Mouse (Mus musculus): ENCODE results near the gene Clip4. TPM values are rescaled to one million over a fixed set of nuclear protein-coding genes. Genes with fewer than 3 reads are reported as not detected.

The Clip4 gene
- polyA plus RNA-seq, 1 experiment = 25.9 TPM

DNA sequence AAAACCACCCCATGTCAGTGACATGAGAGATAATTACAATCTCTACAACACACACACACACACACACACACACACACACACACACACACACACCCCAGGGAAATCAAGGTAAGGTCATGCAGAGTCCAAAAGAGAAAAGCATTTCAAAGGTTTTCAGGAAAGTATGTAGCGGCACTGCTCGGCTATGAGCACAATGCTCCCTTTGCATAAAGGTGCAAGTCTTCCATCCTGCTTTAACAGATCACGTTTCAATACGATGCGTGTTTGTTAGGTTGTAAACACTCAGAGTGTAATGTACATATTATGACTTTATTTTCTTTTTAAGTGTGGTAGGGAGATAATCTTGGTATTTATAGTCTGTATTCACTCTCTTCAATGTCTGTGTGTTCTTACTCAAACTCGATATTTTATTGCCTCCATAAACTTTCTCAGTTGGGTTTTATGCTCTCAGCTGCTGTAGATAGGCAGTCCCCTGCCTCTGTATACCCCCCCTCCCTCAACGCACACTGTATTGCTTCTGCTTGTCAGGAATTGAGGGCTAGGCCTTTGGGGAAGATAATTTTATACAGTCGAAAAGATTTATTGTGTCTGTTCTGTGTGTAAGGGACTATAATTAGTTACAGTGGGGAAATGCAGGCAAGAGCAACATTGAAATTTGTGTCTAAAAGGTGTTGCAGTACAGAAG, 55.5 kb downstream of the Clip4 start:
- Histone ChIP-seq H3K4me3 (replicated peaks; ENCODE audit: extremely low read depth, low read depth, low read length) (no peak overlapping the region), H3K4me1 (ENCODE audit: control insufficient read depth, insufficient read depth, low read length) (no peaks in the 10 kb centered on the region)
- no peak for DNase-seq
- 81% methylated on average over 8 of the region's 8 CpGs for WGBS
- no peak for TF ChIP-seq CTCF (IDR thresholded peaks at IDR 0.05; ENCODE audit: insufficient read depth, low read length)
- no peak for TF ChIP-seq POLR2A (IDR thresholded peaks at IDR 0.05; ENCODE audit: borderline replicate concordance, extremely low read depth, low read depth, low read length)

DNA sequence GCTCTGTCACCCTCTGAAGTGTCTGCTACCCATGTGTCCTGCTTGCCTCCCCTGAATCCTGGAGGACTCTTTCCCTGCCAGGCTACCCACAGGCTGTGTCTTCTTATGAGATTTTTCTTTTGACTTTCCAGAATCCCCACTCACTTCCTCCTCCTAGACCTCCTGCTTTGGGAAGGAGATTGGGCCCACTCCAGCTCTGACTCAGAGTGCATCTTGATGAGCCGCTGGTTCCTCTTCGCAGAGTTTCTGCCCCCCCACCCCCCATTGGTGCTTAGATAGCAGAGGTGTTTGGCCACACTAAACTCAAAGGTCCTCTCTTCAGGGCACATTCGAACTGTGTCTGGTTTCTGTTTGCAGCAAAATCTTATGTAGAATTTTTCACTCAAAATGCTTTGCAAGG, 58.3 kb downstream of the Clip4 start:
- WGBS = 45% methylated on average over 3 of the region's 3 CpGs
- TF ChIP-seq POLR2A (IDR thresholded peaks at IDR 0.05; ENCODE audit: borderline replicate concordance, extremely low read depth, low read depth, low read length) (no peak), CTCF (IDR thresholded peaks at IDR 0.05; ENCODE audit: insufficient read depth, low read length) (no peak)
- no peak overlapping the region for H3K4me3 ChIP-seq (replicated peaks; ENCODE audit: extremely low read depth, low read depth, low read length)
- no peak for DNase-seq
- no peaks in the 10 kb centered on the region for H3K4me1 ChIP-seq (ENCODE audit: control insufficient read depth, insufficient read depth, low read length)

DNA sequence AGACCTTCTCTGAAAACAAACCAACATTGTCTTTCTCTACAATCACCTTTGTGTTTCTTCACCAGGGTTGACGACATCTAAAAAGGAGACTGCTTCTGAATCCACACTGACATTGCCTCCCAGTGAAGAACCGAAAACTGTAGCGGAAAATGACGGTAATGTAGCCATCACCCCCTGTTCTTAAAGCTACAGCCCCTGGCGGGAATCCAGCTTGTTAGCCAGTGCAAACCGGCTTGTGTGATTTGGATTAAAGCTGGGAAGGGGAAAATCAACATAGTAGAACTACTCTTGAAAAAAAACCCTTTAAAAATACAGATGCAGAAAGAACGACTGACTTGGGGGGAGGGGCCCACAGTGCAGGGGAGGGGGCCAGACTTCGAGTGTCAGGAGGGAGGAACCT, 59.4 kb downstream of the Clip4 start:
- Histone ChIP-seq H3K4me3 (replicated peaks; ENCODE audit: extremely low read depth, low read depth, low read length) (no peak overlapping the region), H3K4me1 (ENCODE audit: control insufficient read depth, insufficient read depth, low read length) (no peaks in the 10 kb centered on the region)
- 60% methylated on average over 8 of the region's 8 CpGs for WGBS
- DNase-seq = no peak
- no peak for TF ChIP-seq POLR2A (IDR thresholded peaks at IDR 0.05; ENCODE audit: borderline replicate concordance, extremely low read depth, low read depth, low read length)
- no peak for TF ChIP-seq CTCF (IDR thresholded peaks at IDR 0.05; ENCODE audit: insufficient read depth, low read length)

DNA sequence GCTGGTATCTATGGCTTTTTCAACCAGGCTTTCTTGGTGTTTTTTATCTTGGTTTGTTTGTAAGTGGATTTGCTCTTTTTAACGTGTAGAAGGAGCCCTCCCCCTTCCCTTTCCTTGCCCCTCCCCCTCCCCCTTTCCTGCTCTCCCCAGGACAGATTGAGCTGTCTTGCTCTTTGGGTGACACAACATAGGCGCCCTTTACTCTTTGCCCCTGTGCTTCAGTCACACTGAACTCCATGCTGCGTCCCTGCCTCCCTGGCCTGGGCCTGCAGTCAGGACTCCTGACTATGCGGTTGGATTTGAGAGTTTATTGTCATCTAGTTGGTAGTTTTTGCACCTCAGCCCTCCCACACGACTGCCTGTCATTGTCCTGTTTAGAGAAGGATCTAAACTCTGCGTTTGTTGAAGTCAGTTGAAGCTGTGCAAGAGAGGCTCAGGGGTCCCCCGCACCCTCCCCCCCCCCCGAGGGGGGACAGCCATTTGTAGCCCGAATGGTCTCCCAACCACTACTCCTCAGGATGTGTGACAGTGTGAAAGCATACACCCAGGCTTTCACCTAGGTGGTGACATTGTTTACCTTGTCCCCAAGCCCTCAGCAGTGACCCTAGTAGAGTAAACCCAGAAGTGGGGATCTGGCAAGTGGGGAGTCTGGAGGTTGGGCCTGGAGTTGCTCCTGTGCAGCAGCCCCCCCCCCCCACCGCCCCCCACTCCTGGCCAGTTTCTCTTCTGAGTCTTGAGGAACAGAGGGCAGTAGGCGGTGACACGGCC, 60.6 kb downstream of the Clip4 start:
- Histone ChIP-seq H3K4me1 (ENCODE audit: control insufficient read depth, insufficient read depth, low read length) (no peaks in the 10 kb centered on the region), H3K4me3 (replicated peaks; ENCODE audit: extremely low read depth, low read depth, low read length) (no peak overlapping the region)
- no peak for DNase-seq
- 50% methylated on average over 12 of the region's 12 CpGs for WGBS
- TF ChIP-seq CTCF (IDR thresholded peaks at IDR 0.05; ENCODE audit: insufficient read depth, low read length) (no peak), POLR2A (IDR thresholded peaks at IDR 0.05; ENCODE audit: borderline replicate concordance, extremely low read depth, low read depth, low read length) (no peak)

DNA sequence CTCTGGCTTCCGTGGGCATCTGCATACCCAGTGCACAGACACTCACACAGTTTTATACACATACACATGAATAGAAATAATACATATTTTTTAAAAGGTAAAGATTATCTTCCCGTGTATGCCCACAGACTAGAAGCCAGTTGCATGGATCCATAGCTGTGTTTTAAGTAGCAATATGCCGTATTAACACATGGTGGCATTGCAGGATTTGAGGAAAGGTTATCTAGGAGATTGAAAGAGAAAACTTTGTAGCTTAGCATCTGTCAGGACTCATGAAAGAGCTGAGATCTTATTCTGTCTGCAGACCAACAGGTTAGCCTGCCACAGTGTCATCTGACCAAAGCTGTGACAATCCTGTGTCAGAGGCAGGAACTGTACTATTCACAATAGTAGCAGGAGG, 63.7 kb downstream of the Clip4 start:
- Histone ChIP-seq H3K4me3 (replicated peaks; ENCODE audit: extremely low read depth, low read depth, low read length) (no peak overlapping the region), H3K4me1 (ENCODE audit: control insufficient read depth, insufficient read depth, low read length) (no peaks in the 10 kb centered on the region; the same call in 1 of the 2 replicates)
- no peak for TF ChIP-seq POLR2A (IDR thresholded peaks at IDR 0.05; ENCODE audit: borderline replicate concordance, extremely low read depth, low read depth, low read length)
- no peak for TF ChIP-seq CTCF (IDR thresholded peaks at IDR 0.05; ENCODE audit: insufficient read depth, low read length)
- no peak for DNase-seq
- WGBS = 92% methylated on average over 3 of the region's 3 CpGs

DNA sequence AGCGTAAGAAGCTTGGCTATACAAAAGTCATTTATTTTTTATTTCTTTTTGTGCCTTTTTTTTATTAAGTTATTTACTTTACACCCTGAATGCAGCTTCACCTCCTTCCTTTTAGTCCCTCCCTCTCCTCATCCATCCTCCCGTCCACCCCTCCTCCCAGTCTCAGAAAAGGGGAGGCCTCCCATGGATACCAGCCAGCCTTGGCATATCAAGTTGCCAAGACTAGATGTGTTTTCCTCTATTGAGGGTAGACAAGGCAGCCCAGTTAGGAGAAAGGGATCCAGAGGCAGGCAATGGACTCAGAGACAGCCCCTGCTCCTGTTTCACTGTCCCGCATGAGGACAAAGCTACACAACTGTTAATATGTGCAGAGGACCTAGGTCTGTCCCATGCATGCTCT, 93.9 kb downstream of the Clip4 start:
- no peak overlapping the region for H3K4me3 ChIP-seq (replicated peaks; ENCODE audit: extremely low read depth, low read depth, low read length)
- 75% methylated on average over 3 of the region's 3 CpGs for WGBS
- DNase-seq = no peak
- no peaks in the 10 kb centered on the region for H3K4me1 ChIP-seq (ENCODE audit: control insufficient read depth, insufficient read depth, low read length)
- TF ChIP-seq POLR2A (IDR thresholded peaks at IDR 0.05; ENCODE audit: borderline replicate concordance, extremely low read depth, low read depth, low read length) = no peak
- TF ChIP-seq CTCF (IDR thresholded peaks at IDR 0.05; ENCODE audit: insufficient read depth, low read length) = no peak

DNA sequence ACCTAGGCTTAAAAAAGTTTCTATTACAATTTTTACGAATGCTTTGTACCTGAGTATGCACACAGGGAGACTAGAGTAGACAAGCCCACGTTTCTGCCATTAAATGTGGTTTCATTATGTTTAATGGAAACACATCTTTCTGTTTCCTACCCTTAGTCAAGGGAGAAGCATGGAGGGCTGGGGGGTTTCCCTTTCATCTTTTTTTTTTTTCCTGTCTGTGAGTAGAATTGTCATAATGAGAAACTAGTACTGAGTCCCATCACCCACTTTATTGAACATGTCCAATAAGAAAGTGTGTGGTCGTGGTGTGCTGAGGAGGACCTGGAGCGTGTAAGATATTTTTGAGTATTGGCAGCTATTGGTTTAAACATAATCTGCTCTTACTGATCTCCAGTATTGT, 94.6 kb downstream of the Clip4 start:
- DNase-seq = no peak
- H3K4me1 ChIP-seq (ENCODE audit: control insufficient read depth, insufficient read depth, low read length) = no peaks in the 10 kb centered on the region
- TF ChIP-seq CTCF (IDR thresholded peaks at IDR 0.05; ENCODE audit: insufficient read depth, low read length) (no peak), POLR2A (IDR thresholded peaks at IDR 0.05; ENCODE audit: borderline replicate concordance, extremely low read depth, low read depth, low read length) (no peak)
- H3K4me3 ChIP-seq (replicated peaks; ENCODE audit: extremely low read depth, low read depth, low read length) = no peak overlapping the region
- WGBS = 73% methylated on average over 4 of the region's 4 CpGs

DNA sequence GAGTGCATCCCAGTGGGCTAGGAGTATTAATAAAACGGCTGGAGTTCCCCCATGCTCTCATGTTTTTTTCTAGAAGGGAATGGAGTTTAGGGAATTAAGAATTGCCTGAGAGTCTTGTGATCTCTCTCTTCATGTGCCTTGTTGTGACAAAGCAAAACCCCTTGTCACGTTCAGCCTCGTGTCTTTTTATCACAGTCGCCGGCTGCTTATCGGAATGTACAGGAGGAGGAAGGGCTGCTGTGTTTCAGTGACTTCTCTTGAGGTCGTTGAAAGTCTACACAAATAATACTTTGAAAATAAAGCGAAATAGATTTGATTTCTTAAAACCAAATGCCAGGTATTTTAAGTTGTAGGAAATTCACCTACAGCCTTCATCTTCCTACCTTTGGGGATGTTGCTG, 95.8 kb downstream of the Clip4 start:
- DNase-seq = no peak
- no peak for TF ChIP-seq POLR2A (IDR thresholded peaks at IDR 0.05; ENCODE audit: borderline replicate concordance, extremely low read depth, low read depth, low read length)
- TF ChIP-seq CTCF (IDR thresholded peaks at IDR 0.05; ENCODE audit: insufficient read depth, low read length) = no peak
- no peak overlapping the region for H3K4me3 ChIP-seq (replicated peaks; ENCODE audit: extremely low read depth, low read depth, low read length)
- WGBS = 67% methylated on average over 8 of the region's 8 CpGs
- no peaks in the 10 kb centered on the region for H3K4me1 ChIP-seq (ENCODE audit: control insufficient read depth, insufficient read depth, low read length)

DNA sequence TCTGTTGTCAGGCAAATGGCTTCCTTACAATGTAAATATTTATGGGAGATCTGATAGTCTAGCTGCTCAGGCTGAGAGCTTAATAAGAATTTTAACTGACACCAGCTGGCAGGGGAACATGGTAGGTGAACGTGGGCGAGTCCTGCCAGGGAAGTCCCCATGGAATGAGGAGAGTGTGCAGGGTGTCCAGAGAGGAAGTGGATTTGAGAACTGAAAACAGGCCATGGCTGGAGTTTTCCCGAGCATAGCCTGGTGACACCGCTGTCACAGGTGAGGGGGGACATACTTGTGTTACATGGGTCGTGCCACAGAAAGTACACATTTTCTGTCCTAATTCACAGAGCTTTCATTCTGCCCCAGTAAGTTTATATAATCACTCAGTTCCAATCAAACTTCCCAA, 97.2 kb downstream of the Clip4 start:
- DNase-seq = no peak

DNA sequence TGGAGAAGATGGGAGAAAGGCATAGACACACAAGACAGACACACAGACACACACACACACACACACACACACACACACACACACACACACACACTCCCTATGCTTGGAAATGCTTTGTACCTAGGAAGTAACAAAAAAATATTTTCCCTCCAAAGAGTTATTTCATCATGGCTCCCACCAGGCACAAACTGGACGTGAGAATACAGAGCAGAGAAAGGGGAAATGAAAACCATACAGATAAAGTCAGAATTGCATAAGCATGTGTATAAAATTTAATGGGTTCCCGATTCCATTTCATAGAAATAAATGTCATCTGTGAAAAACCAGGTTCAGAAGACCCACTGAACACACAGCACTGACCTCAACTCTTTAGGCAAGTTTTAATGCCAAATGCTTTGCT, 99.6 kb downstream of the Clip4 start:
- H3K4me3 ChIP-seq (replicated peaks; ENCODE audit: extremely low read depth, low read depth, low read length) = no peak overlapping the region
- no peak for TF ChIP-seq POLR2A (IDR thresholded peaks at IDR 0.05; ENCODE audit: borderline replicate concordance, extremely low read depth, low read depth, low read length)
- no peak for TF ChIP-seq CTCF (IDR thresholded peaks at IDR 0.05; ENCODE audit: insufficient read depth, low read length)
- DNase-seq = no peak
- no peaks in the 10 kb centered on the region for H3K4me1 ChIP-seq (ENCODE audit: control insufficient read depth, insufficient read depth, low read length)
- 83% methylated on average over 2 of the region's 2 CpGs for WGBS

More for the DNA sequence above, 97.2 kb downstream of the Clip4 start:
- 57% methylated on average over 5 of the region's 5 CpGs for WGBS
- no peak for TF ChIP-seq CTCF (IDR thresholded peaks at IDR 0.05; ENCODE audit: insufficient read depth, low read length)
- TF ChIP-seq POLR2A (IDR thresholded peaks at IDR 0.05; ENCODE audit: borderline replicate concordance, extremely low read depth, low read depth, low read length) = no peak
- H3K4me1 ChIP-seq (ENCODE audit: control insufficient read depth, insufficient read depth, low read length) = no peaks in the 10 kb centered on the region
- no peak overlapping the region for H3K4me3 ChIP-seq (replicated peaks; ENCODE audit: extremely low read depth, low read depth, low read length)

Measured in lung, adult 2 months (tissue).